Mouse (Mus musculus) layer of hippocampus, postnatal 10 days (tissue): ENCODE data around the gene Pfkl. TPM values are rescaled to one million over a fixed set of nuclear protein-coding genes. Genes with fewer than 3 reads are reported as not detected.
"Not testable (repeated sequence)": the region's sequence is repeated elsewhere in the genome, so short reads cannot be mapped to it uniquely, and the experiment has no call there.

Source experiments
- DNase-seq, 2 experiments: peaks; one replicate each; pipeline ENCODE4 v3.0.0; 2021; ENCODE audit warnings: low spot score in 2 of 2
- long read RNA-seq: library from polyadenylated mRNA; stranded (forward); transcript quantifications from one replicate; pipeline ENCODE4 v2.0.0, GENCODE M21; 2023
- total RNA-seq, 2 experiments: library from RNA; stranded (reverse); gene quantifications; 2 replicates each; pipeline ENCODE4 v1.2.3; 2021

Pfkl gene
- total RNA-seq: 100 to 1,000 TPM; 112 to 116 TPM
- long read RNA-seq, transcript Pfkl-201 (22 exons, 3,730 nt): major isoform, 156 of 203 reads
- long read RNA-seq, partial matches to known transcripts: 31 of 203 reads
- long read RNA-seq, other reads (novel, unspliced or antisense): 15 of 203 reads

- no peak for DNase-seq
Measured at GRCm38 (mm10) chr10:78009945-78010293, at the start of gene Pfkl. Pfkl (minus strand) TSS chr10:78010083.

- no peak for DNase-seq
Measured at GRCm38 (mm10) chr10:78057056-78057455, 47.2 kb upstream of the Pfkl start.

- no peak for DNase-seq
Measured at GRCm38 (mm10) chr10:78054633-78055565, 45.0 kb upstream of the Pfkl start.

GRCm38 (mm10) chr10:78049519-78050035 lies 39.7 kb upstream of the Pfkl start:
- DNase-seq: no peak

DNA sequence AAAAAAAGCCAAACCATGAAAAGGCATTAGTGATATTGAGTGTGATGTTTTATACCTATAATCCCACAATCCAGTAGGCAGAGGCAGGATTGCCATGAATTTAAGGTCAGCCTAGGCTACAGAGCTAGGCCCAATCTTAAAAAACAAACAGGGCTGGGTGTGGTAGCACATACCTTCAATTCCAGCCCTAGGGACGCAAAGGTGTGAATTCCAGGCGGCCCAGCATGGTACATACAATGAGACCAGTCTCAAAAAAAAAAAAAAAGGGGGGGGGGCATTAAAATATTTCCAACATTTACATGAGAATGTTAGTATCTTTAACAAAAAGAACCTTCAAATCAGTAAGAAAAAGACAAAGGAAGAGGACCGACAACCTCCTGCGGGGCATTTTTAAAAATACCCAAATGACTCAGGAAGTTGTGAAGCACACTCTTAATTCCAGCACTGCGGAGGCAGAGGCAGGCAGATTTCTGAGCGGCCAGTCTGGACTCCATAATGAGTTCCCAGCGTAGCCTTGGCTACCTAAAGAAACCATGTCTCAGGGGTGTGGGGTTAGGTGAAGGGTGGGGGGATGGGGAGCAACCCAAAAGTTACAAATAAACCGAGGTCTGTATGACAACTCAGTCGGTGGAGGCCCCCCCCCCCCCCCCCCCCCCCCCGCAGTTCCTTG lies 38.3 kb upstream of the Pfkl start:
- DNase-seq: no peak

GRCm38 (mm10) chr10:78046388-78046787 lies 36.5 kb upstream of the Pfkl start:
- DNase-seq: no peak

DNA sequence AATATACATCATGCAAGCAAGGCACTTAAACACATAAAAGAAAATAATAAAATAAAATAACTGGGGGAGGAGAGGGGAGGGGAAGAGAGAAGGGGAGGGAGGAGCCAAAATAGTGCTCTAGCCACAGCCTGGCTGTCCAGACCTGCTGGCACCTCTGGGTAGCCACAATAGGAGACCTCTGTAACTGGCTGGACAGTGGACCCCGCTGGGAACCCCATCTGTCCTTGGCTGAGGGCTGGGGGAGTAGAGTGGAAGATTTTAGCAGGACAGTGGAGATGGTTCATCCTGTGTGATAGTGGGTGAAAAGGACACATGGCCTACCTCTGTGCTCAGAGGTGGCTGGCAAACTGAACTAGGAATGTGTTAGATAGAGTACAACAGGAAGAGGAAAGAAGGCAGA lies 34.6 kb upstream of the Pfkl start:
- DNase-seq: no peak

DNA sequence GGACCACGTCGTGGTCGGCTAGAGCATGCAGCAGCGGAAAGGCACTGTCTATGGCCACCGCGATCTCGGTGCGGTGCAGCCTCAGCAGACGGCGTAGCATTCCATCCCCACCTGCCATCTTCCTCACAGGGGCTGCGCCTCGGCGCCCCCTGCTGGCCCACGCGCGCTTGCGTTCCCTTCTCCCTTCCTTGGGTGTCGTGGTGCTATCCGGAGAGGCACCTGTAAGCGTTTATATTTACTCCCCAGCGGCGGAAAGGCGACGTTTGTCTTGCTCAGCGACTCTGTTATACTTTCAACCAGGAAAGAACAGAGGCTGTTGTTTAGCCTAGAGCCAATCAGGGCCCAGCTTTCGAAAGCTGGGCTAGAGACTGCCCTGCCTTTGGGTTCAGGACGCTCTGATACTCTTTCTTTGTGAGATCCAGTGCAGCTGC lies 33.5 kb upstream of the Pfkl start, which contains the start of gene Aire:
Gene Aire, minus strand, starts transcription at position 205 of the 431 bp plus-strand sequence.
- peak; percentile 64 to 72 for DNase-seq

DNA sequence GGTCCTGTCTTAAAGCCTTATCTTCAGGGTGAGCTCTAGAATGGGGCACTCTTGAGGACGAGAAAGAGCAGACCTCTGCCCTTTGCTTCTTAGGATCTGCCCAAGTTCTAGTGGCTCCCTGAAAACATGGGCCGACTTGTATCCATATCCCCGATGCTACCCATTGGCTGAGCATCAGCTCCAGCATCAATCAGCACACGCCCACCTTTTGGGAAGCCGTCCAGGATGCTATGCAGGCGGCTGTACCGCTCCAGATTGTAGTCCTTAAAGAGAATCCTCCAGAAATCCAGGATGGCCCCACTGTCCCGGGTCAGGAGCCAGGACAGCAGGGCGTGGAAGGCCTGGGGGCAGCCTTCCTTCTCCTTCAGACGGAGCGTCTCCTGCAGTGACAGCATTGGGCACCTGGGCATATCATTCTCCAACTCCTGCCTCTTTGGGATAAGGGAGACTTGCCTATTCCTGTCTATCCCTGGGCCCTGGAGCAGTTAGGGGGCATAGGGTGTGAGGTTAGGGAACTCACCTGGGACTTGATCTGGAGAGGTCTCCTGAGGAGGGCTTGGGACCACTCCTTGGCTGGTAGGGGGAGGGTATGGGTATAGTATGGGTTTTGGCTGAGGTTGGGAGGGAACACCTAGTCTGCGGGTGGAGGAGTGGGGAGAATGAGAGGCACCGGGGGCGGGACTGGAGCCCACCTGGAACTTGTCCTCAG lies 33.0 kb upstream of the Pfkl start:
- DNase-seq: peak; percentile 41 to 42

DNA sequence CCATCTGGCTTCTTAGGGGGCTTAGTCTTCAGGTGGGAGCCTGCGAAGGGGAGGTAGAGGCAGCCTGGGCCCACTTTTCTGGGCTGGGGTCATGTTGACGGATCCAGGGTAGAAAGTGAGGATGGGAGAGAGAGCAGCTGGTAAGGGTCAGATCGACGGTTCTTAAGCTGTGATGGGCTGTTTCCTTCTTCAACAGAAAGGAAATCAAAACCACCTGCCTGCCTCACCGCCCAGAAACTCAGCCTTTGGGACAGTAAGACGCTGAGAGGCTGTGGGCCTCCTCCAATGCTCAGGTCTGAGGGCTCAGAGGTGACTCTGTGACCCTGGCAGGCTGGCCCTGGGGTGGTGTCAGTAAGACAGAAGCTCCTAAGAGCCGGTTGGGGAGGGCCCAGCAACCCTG lies 32.2 kb upstream of the Pfkl start:
- no peak for DNase-seq

- no peak for DNase-seq
Measured at GRCm38 (mm10) chr10:78041647-78042046, 31.8 kb upstream of the Pfkl start, which contains the start of gene Dnmt3l. Dnmt3l (plus strand) TSS chr10:78041947.

DNA sequence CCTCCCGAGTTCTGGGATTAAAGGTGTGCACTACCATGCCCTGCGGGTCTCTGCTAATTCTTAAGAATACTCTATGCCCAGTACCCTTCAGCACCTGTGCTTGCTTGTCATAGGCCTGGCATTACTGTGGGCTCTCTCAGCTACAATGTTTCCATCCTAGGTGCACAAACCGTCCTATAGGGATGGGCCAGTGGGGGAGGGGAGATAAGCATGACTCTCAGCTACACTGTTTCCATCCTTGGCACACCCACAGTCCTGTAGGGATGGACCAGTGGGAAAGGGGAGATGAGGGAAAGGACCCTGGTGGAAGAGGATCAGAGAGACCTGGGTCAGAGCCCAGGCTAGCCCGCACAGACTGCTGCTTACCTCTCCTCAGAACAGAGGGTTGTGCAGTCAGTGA lies 27.3 kb upstream of the Pfkl start:
- no peak for DNase-seq

DNA sequence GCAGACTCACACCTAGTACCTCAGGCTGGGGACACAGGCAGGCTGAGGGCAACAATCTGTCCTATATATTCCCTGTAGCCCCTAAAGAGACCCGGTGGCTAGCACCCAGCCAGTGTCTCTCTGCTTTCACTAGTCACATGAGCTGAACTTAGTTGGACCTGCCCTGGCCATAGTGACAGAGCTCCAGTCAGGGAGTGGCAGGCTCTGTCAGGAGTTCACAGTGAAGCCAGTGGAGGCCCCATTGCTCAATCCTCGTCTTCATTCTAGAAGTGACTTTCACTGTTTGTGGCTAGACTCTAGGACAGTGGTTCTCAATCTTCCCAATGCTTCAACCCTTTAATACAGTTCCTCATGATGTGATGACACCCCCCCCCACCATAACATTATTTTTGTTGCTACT lies 22.1 kb upstream of the Pfkl start:
- DNase-seq: no peak

- no peak for DNase-seq
Measured at GRCm38 (mm10) chr10:78029080-78029479, 19.2 kb upstream of the Pfkl start.

- DNase-seq: peak; percentile 78 to 81
Measured at GRCm38 (mm10) chr10:78028129-78028528, 18.2 kb upstream of the Pfkl start.

DNA sequence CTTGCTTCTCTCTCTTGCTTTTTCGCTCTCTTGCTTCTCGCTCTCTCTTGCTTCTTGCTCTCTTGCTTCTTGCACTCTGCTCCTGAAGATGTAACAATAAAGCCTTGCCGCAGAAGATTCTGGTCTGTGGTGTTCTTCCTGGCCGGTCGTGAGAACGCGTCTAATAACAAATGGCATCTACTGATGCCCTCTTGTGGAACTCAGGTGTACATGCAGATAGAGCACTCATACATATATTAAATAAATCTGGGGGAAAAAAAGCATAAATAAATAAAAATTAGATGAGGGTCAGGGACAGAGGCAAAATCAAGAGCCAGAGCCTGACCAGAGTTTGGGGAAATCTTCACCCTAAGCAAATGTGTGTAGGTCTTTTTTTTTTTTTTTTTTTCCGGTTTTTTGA lies 15.6 kb upstream of the Pfkl start:
- not testable (repeated sequence) for DNase-seq

DNA sequence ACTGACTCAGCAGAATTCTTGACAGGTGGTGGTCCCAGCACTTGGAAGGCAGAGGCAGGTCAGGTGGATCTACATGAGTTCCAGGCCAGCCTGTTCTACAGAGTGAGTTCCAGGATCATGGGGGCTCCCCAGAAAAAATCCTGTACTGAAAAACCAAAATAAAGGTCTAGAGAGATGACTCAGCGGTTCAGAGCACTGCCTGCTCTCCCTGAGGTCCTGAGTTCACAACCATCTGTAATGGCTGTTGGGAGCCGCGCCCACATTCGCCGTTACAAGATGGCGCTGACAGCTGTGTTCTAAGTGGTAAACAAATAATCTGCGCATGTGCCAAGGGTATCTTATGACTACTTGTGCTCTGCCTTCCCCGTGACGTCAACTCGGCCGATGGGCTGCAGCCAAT lies 10.1 kb upstream of the Pfkl start:
- not testable (repeated sequence) for DNase-seq

GRCm38 (mm10) chr10:78019291-78019690 lies 9.4 kb upstream of the Pfkl start:
- no peak for DNase-seq

- DNase-seq: peak; percentile 78 to 83
Measured at GRCm38 (mm10) chr10:78018797-78019203, 8.9 kb upstream of the Pfkl start.

- no peak for DNase-seq
Measured at GRCm38 (mm10) chr10:78016366-78016765, 6.5 kb upstream of the Pfkl start.

GRCm38 (mm10) chr10:78015489-78015888 lies 5.6 kb upstream of the Pfkl start:
- DNase-seq: no peak
